Mouse (Mus musculus) ES-CJ7 (cell line): Measurements from ENCODE around the gene Dapk1.

Experiments
- DNase-seq: peaks from one replicate; pipeline ENCODE4 v3.0.0; 2011; ENCODE audit warnings: low read depth, low spot score

Gene Dapk1

DNA sequence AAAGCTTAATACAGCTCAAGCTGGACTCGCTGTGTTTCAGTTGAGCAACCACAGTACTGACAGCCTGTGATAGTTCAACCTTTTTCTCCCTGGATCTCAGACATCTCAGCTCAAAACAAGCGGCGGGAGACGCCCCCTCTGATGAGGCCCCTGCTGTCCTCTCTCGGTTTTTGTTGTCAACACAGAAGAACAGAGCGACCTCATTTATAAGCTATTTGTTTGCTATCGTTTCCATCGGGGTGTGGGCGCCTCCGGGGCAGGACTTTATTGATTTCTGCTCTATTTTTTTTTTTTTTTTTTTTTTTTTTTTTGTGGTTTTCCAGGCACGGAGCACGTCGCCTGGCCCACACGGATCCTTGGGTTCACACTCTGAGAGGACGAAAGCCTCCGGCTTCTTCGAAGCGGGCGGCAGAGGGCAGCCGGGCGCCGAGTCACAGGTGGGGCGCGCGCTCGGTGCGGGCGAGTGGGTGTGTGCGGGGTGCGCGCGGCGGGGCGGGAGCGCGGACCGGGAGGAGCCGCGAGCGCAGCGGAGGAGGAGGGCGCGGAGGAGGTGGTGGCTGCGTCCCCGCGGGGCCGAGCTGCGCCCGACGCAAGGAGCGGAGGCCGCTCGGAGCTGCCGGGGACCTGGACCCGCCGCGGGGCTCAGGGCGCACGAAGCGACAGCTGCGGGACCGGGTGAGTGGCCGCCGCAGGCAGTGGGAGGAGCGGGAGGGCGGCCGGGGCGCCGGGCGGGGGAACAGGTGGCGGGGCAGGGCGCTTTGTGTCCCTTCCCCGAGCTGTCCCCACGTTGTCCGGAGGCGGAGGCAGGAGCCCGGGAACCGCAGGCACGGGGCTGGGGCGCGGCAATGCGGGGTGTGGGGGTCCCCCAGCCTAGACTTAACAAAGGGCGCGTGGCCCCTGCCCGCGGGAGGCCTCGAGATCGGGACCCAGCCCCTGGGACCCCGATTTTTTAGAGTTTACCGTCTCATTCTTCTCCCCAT lies at the start of gene Dapk1:
TSS of gene Dapk1 (plus strand) at position 512 of the 980 bp plus-strand sequence.
- peak; percentile 75 for DNase-seq

GRCm38 (mm10) chr13:60553326-60553725 lies 48.4 kb upstream of the Dapk1 start:
- DNase-seq, result no peak

DNA sequence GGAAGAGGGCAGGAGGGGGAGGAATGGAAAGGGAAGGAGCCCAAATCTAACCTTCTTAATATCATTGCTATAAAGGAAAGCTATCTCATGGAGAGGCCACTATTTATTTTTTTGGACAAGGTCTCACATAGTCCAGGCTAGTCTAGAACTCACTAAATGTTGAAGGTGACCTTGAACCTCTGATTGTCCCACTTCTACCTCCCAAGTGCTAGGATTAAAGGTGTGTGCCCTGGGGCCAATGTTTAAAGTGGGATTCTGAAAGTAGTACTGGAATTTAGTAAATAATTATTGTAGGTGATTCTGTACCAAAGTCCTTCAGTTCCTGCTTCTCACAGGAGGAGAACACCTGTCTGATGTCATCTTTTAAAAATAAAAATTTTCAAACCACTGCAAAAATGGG lies 45.3 kb upstream of the Dapk1 start:
- no peak for DNase-seq

DNA sequence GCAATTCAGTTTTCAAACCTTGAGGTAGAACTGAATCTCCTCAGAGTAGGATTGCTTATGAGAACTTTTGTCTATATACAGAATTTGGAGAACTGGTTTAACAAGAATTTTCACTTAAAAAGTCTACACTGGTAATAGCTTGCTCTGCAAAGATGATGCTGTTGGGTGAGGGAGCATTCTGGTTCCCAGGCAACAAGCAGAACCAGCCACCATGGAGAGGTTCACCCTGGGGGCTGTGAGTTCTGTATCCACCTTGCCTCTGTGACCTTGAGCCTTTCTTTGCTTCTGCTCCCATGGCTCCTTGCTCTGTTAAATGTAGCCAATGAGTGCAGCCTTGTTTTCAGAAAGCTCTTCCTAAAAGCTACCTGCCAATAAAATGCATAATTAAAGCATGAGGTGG lies 44.8 kb upstream of the Dapk1 start:
- no peak for DNase-seq

DNA sequence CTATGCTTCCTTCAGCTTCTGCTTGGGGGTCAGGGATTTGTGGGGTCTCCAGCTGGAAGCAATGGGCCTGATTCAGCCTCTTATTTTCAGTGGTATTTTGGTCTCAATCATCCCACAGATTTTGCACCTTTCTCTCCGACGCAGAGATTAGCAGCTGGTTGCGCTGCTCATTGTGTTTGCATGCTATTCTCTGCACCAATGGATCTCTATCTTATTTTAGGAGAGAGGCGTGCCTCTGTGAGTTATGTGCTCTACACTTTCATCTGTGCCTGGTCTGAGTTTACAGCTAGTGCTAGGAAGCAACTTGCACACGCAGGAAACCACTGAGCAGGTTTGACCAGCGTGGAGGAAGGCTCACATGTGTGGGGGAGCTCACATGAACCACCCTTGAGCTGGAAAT lies 37.4 kb upstream of the Dapk1 start:
- DNase-seq, result no peak

- no peak for DNase-seq
These were observed 32.7 kb upstream of the Dapk1 start for GRCm38 (mm10) chr13:60568934-60569548.

DNA sequence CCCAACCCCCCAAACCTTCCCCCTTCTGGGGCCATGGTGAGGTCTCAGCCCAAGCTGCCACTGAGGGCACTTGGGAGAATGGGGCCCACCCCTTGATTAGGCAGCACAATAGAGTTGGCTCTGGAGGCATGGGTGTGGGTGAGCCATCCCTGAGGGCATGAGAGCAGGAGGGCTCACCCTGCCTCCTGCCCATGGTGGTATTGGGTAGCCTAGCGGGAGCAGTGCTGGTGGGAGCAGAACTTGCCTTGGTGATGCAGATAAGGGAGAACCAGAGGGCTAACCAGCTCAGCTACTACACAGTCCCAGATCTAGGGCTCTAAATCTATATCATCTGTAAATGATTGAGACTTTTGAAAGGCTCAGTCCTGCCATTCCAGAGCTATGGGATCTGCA lies 32.2 kb upstream of the Dapk1 start:
- DNase-seq, result no peak

DNA sequence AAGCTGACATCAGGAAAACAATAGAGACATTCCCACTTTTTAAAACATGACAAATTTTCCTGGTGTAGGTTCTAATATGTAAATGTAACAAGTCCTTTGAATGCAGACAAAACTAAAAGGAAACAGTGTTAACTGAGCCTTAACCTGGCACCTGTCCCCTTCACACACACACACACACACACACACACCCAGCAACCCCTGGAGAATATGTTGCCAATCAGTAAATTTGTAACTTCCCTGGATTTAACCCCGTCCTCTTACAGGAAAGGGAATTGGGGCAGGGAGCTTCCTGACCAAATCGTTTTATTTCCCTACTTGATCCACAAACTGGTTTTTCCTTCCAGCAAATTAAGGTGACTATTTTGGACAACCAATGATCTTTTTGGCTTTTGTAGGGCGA lies 28.2 kb upstream of the Dapk1 start:
- DNase-seq, result no peak

DNA sequence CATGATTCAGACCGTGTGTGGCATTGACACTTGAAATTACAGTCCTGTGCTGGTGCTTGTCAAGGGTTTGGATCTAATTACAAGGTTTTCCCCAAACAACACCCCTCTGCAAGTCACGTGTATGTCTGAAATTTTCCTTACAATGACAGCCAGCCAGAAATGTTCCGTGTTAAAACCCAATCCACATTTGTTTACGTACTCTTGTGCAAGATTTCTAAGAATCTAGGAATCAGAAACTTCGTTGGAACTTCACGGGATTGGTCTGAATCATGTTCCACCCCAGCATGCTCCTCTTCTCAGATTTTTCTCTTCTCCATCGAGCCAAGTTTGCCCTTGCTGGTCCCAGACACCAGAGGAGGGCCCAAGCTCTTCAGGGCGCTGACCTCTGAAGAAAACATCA lies 27.8 kb upstream of the Dapk1 start:
- DNase-seq, result no peak

GRCm38 (mm10) chr13:60578541-60578940 lies 23.2 kb upstream of the Dapk1 start:
- DNase-seq, result no peak

- DNase-seq, result no peak
These were observed 6.9 kb upstream of the Dapk1 start for GRCm38 (mm10) chr13:60594866-60595265.

- DNase-seq, result no peak
These were observed 6.2 kb upstream of the Dapk1 start for GRCm38 (mm10) chr13:60595519-60595918.

- peak; percentile 53 for DNase-seq
These were observed 887 bp downstream of the Dapk1 start for GRCm38 (mm10) chr13:60602416-60603251.

DNA sequence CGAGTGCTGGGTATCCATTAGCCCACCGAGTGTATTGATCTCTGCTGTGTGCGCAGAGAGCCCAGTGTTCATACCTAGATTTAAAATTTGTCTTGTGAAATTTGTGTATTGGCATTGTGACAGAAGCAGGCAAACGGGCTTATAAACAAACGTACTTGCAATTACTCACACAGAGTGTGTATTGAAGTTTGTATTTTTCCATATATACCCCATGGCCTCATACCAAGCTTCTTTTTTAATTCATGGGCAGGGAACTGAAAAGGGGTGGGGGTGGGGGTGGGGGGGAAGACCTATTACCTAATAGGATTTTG lies 1.5 kb downstream of the Dapk1 start:
- no peak for DNase-seq

- no peak for DNase-seq
These were observed 5.7 kb downstream of the Dapk1 start for GRCm38 (mm10) chr13:60607411-60607810.

DNA sequence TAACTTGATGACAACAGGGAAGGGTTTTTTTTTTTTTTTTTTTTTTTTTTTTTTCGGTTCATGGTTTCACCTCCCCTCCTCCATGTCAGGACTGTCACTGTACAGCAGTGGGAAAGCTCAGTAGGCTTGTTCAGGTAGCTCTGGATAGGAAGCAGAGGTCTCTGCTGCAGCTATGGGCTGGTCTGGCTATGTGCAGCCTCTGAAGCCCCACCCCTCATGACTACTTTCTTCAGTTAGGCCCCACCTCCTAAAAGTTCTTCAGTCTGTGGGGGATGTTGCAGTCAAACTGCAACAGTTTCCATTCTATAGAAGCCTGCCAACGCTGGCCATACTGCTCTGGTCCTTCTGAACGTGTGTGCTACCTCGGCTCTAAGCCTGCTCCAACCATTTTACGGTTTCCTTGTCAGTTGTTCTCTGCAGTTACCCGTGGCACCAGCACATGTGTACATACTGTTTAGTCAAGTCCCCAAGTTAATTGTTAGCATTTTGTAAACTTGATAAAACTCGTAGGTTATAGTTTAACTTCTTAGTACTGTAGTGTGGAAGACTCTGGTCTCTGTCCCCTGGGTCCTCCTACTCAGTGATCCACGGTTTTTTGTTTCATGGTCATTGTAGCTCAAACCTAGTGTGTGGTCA lies 6.8 kb downstream of the Dapk1 start:
- DNase-seq, result peak; percentile 57

DNA sequence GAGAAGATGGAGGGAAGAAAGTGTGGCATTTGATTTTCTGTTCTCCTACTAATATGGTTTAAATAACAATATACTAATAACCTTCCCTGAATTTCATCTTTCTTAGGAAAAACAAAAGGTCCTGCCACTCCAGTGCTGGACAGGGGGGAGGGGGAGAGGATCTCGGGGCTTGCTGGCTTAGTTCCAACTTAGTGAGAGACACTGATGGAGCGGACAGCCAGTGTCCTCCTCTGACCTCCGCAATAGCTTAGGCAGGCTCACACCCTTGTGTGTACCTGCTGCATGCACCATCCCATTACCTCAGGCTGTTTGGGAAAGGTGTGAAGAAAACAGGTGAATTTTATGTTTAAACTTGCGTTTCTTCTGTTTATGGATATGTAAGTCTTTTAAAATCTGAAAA lies 7.5 kb downstream of the Dapk1 start:
- DNase-seq, result no peak

- peak; percentile 90 for DNase-seq
These were observed 8.8 kb downstream of the Dapk1 start for GRCm38 (mm10) chr13:60610558-60610957.

- DNase-seq, result peak; percentile 90
These were observed 9.2 kb downstream of the Dapk1 start for GRCm38 (mm10) chr13:60610971-60611370.

DNA sequence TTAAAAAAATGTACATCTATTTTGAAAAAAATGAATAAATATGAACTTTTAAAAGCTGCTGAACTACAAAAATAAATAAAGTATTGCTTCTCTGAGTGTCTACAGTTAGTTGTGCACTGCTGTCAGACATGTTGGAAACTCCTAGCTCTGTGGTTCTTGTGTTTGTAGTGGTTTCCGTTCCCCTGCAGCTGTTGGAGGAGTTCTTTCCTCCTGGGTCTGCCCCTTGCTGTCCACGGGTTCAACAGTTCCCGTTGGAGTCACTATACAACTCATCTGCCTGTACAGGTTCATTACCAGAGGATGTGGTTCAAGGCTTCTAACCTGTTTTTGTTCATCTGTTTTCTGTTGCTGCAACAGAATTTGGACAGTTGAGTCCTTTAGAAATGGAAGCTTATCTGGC lies 10.4 kb downstream of the Dapk1 start:
- no peak for DNase-seq

- no peak for DNase-seq
These were observed 12.4 kb downstream of the Dapk1 start for GRCm38 (mm10) chr13:60614154-60614553.
